Mouse (Mus musculus) midbrain, postnatal 0 days (tissue): ENCODE results near the gene Ubtf. TPM values are rescaled to one million over a fixed set of nuclear protein-coding genes. Genes with fewer than 3 reads are reported as not detected.

Experiments used
- ATAC-seq: fragments of 200-750 bp; cut with Nextera tagmentation; 2 replicates; pipeline ENCODE4 v1.8.0; 2017; ENCODE audit warnings: moderate number of reproducible peaks, mild to moderate bottlenecking, moderate TSS enrichment, moderate library complexity; ENCODE audit not compliant: low FRiP score
- DNase-seq: peaks from one replicate; pipeline ENCODE4 v3.0.0-alpha.2; 2015; ENCODE audit warnings: low spot score
- H3K27ac ChIP-seq: fragments of 300-500 bp; sonication (generic); 2 replicates; pipeline ENCODE4 v1.5.1; 2014; ENCODE audit warnings: low read depth, mild to moderate bottlenecking, low read length, mixed read lengths
- H3K27me3 ChIP-seq: fragments of 300-500 bp; sonication (generic); 2 replicates; pipeline ENCODE4 v1.6.1; 2014; ENCODE audit warnings: low read length, control low read depth, mixed read lengths; ENCODE audit not compliant: insufficient read depth
- H3K36me3 ChIP-seq: fragments of 300-500 bp; sonication (generic); 2 replicates; pipeline ENCODE4 v1.6.1; 2014; ENCODE audit warnings: low read length, control low read depth, mixed read lengths; ENCODE audit not compliant: insufficient read depth
- H3K4me1 ChIP-seq: fragments of 300-500 bp; sonication (generic); 2 replicates; pipeline ENCODE4 v1.6.1; 2014; ENCODE audit warnings: mild to moderate bottlenecking, control low read depth, antibody characterized with exemption, low read length, mixed read lengths; ENCODE audit not compliant: insufficient read depth
- H3K4me2 ChIP-seq: fragments of 300-500 bp; sonication (generic); 2 replicates; pipeline ENCODE4 v1.6.1; 2014; ENCODE audit warnings: low read depth, mild to moderate bottlenecking, low read length, mixed read lengths; ENCODE audit not compliant: poor library complexity, severe bottlenecking
- H3K4me3 ChIP-seq: fragments of 300-500 bp; sonication (generic); 2 replicates; pipeline ENCODE4 v1.5.1; 2014; ENCODE audit warnings: low read depth, mild to moderate bottlenecking, low read length, moderate library complexity
- H3K9ac ChIP-seq: fragments of 300-500 bp; sonication (generic); replicated peaks from 2 replicates; pipeline ENCODE4 v1.6.1; 2014; ENCODE audit warnings: mild to moderate bottlenecking, low read length, moderate library complexity, mixed read lengths; ENCODE audit not compliant: poor library complexity, severe bottlenecking
- H3K9me3 ChIP-seq: fragments of 300-500 bp; sonication (generic); 2 replicates; pipeline ENCODE4 v1.6.1; 2016; ENCODE audit warnings: low read length, control low read depth
- CTCF ChIP-seq: IDR thresholded peaks from 2 replicates; pipeline ENCODE4 v1.5.1; 2016; ENCODE audit warnings: antibody characterized with exemption, mild to moderate bottlenecking
- WGBS: fragments of 180-500 bp; shearing (Covaris S2); extraction: QIAGEN DNeasy Blood & Tissue Kit; methylation state at CpG from one replicate; pipeline ENCODE4 v1.1.7; 2014; 5-methylcytosine and 5-hydroxymethylcytosine counted together
- polyA plus RNA-seq: library from polyadenylated mRNA; unstranded; fragments of >200 nt; fragmentation: Nextera tagmentation; extraction: Ambion mirVana; gene quantifications from 2 replicates; pipeline ENCODE4 v1.2.1, GENCODE M21; 2015
- total RNA-seq: library from RNA; depleted of rRNA; stranded (reverse); fragments of >200 nt; gene quantifications from 2 replicates; pipeline ENCODE4 v1.2.3, GENCODE M21; 2014; rRNA removed

The Ubtf gene
- total and polyA plus RNA-seq, 2 experiments from 2014 or later, result 64.3 TPM

GRCm38 (mm10) chr11:102265816-102266215 is 53.7 kb downstream of the Ubtf start:
- Histone ChIP-seq H3K4me2 (no peak overlapping the region), H3K9me3 (no peaks in the 10 kb centered on the region), H3K4me1 (no peaks in the 10 kb centered on the region), H3K9ac (no peak overlapping the region), H3K4me3 (no peak overlapping the region), H3K36me3 (no peaks in the 10 kb centered on the region), H3K27me3 (no peaks in the 10 kb centered on the region), H3K27ac (no peak overlapping the region)
- peak; percentile 46 for DNase-seq
- TF ChIP-seq CTCF, result no peak
- ATAC-seq, result peak; percentile 27; the same call in 1 of the 2 replicates
- WGBS, result 62% methylated on average over 14 of the region's 14 CpGs

- TF ChIP-seq CTCF, result no peak
- Histone ChIP-seq H3K36me3 (no peaks in the 10 kb centered on the region), H3K4me2 (no peak overlapping the region), H3K27me3 (no peaks in the 10 kb centered on the region), H3K9ac (no peak overlapping the region), H3K4me1 (no peaks in the 10 kb centered on the region), H3K9me3 (no peaks in the 10 kb centered on the region), H3K4me3 (no peak overlapping the region), H3K27ac (no peak overlapping the region)
- DNase-seq (no peak), ATAC-seq (no peak)
- WGBS, result 92% methylated on average over 7 of the region's 7 CpGs
These were observed 56.3 kb downstream of the Ubtf start for GRCm38 (mm10) chr11:102263211-102263610.

- Histone ChIP-seq H3K9me3 (no peaks in the 10 kb centered on the region), H3K4me3 (no peak overlapping the region), H3K36me3 (no peaks in the 10 kb centered on the region), H3K4me2 (no peak overlapping the region), H3K27me3 (no peaks in the 10 kb centered on the region), H3K4me1 (no peaks in the 10 kb centered on the region), H3K27ac (no peak overlapping the region), H3K9ac (no peak overlapping the region)
- 93% methylated on average over 3 of the region's 3 CpGs for WGBS
- TF ChIP-seq CTCF, result peak; percentile 27
- DNase-seq (no peak), ATAC-seq (no peak)
These were observed 61.0 kb downstream of the Ubtf start for GRCm38 (mm10) chr11:102258521-102258920.

GRCm38 (mm10) chr11:102258095-102258494 is 61.4 kb downstream of the Ubtf start:
- Histone ChIP-seq H3K4me3 (no peak overlapping the region), H3K4me2 (no peak overlapping the region), H3K36me3 (no peaks in the 10 kb centered on the region), H3K27ac (no peak overlapping the region), H3K9me3 (no peaks in the 10 kb centered on the region), H3K9ac (no peak overlapping the region), H3K4me1 (no peaks in the 10 kb centered on the region), H3K27me3 (no peaks in the 10 kb centered on the region)
- no peak for TF ChIP-seq CTCF
- ATAC-seq (no peak), DNase-seq (no peak)
- WGBS, result 79% methylated on average over 6 of the region's 6 CpGs

- ATAC-seq (no peak), DNase-seq (peak; percentile 19)
- Histone ChIP-seq H3K4me3 (no peak overlapping the region), H3K4me1 (no peaks in the 10 kb centered on the region), H3K27me3 (no peaks in the 10 kb centered on the region), H3K27ac (no peak overlapping the region), H3K9me3 (no peaks in the 10 kb centered on the region), H3K4me2 (no peak overlapping the region), H3K36me3 (no peaks in the 10 kb centered on the region), H3K9ac (no peak overlapping the region)
- 25% methylated on average over 9 of the region's 9 CpGs for WGBS
- peak; percentile 56 for TF ChIP-seq CTCF
These were observed 62.0 kb downstream of the Ubtf start for GRCm38 (mm10) chr11:102257514-102257913.

Other genes starting within 250 kb of the Ubtf start
- 59.1 and 68.4 TPM in 2 replicates for gene Mpp2, start 231.2 kb downstream of the Ubtf start, total RNA-seq
- gene Mpp2, start 231.2 kb downstream of the Ubtf start, polyA plus RNA-seq, result 33.9 and 40.7 TPM in 2 replicates
- gene Ppy, start 218.4 kb downstream of the Ubtf start, total RNA-seq, result not detected in 2 replicates
- not detected in 2 replicates for gene Ppy, start 218.4 kb downstream of the Ubtf start, polyA plus RNA-seq
- not detected in 2 replicates for gene Pyy, start 211.9 kb downstream of the Ubtf start, total RNA-seq
- not detected in 2 replicates for gene Pyy, start 211.9 kb downstream of the Ubtf start, polyA plus RNA-seq
- 0.14 and 0.16 TPM in 2 replicates for gene Nags, start 174.2 kb downstream of the Ubtf start, total RNA-seq
- gene Nags, start 174.2 kb downstream of the Ubtf start, polyA plus RNA-seq, result 0.09 and 0.11 TPM in 2 replicates
- 35.2 and 41.1 TPM in 2 replicates for gene Tmem101, start 163.3 kb downstream of the Ubtf start, total RNA-seq
- 42.4 and 44.4 TPM in 2 replicates for gene Tmem101, start 163.3 kb downstream of the Ubtf start, polyA plus RNA-seq
- 77.7 and 86.2 TPM in 2 replicates for gene Lsm12, start 134.4 kb downstream of the Ubtf start, total RNA-seq
- 130 and 147 TPM in 2 replicates for gene Lsm12, start 134.4 kb downstream of the Ubtf start, polyA plus RNA-seq
- 43.1 and 68.5 TPM in 2 replicates for gene G6pc3, start 130.1 kb downstream of the Ubtf start, total RNA-seq
- gene G6pc3, start 130.1 kb downstream of the Ubtf start, polyA plus RNA-seq, result 42.0 and 48.7 TPM in 2 replicates
- gene Hdac5, start 89.6 kb downstream of the Ubtf start, total RNA-seq, result 183 and 263 TPM in 2 replicates
- 61.9 and 65.9 TPM in 2 replicates for gene Hdac5, start 89.6 kb downstream of the Ubtf start, polyA plus RNA-seq
- 2.1 TPM in 2 replicates for gene BC030867, start 70.9 kb downstream of the Ubtf start, total RNA-seq
- 0.53 and 0.60 TPM in 2 replicates for gene BC030867, start 70.9 kb downstream of the Ubtf start, polyA plus RNA-seq
- gene Asb16, start 51.0 kb downstream of the Ubtf start, total RNA-seq, result 2.3 and 2.5 TPM in 2 replicates
- 0.28 and 0.32 TPM in 2 replicates for gene Asb16, start 51.0 kb downstream of the Ubtf start, polyA plus RNA-seq
- 80.5 and 90.8 TPM in 2 replicates for gene Tmub2, start 34.8 kb downstream of the Ubtf start, total RNA-seq
- 65.4 and 73.9 TPM in 2 replicates for gene Tmub2, start 34.8 kb downstream of the Ubtf start, polyA plus RNA-seq
- 166 and 169 TPM in 2 replicates for gene Atxn7l3, start 23.1 kb downstream of the Ubtf start, total RNA-seq
- gene Atxn7l3, start 23.1 kb downstream of the Ubtf start, polyA plus RNA-seq, result 25.4 and 26.5 TPM in 2 replicates
- 0.33 and 1.1 TPM in 2 replicates for gene Slc4a1, start 46.5 kb upstream of the Ubtf start, total RNA-seq
- gene Slc4a1, start 46.5 kb upstream of the Ubtf start, polyA plus RNA-seq, result 0.27 and 0.42 TPM in 2 replicates
- 379 and 397 TPM in 2 replicates for gene Rundc3a, start 73.7 kb upstream of the Ubtf start, total RNA-seq
- 127 and 133 TPM in 2 replicates for gene Rundc3a, start 73.7 kb upstream of the Ubtf start, polyA plus RNA-seq
- 139 and 176 TPM in 2 replicates for gene Slc25a39, start 88.2 kb upstream of the Ubtf start, total RNA-seq
- 132 and 148 TPM in 2 replicates for gene Slc25a39, start 88.2 kb upstream of the Ubtf start, polyA plus RNA-seq
- gene Grn, start 110.6 kb upstream of the Ubtf start, total RNA-seq, result 74.2 and 78.0 TPM in 2 replicates
- 90.4 and 91.7 TPM in 2 replicates for gene Grn, start 110.6 kb upstream of the Ubtf start, polyA plus RNA-seq
- 584 and 605 TPM in 2 replicates for gene Fam171a2, start 127.9 kb upstream of the Ubtf start, total RNA-seq
- 22.5 and 25.4 TPM in 2 replicates for gene Fam171a2, start 127.9 kb upstream of the Ubtf start, polyA plus RNA-seq
- gene Itga2b, start 150.4 kb upstream of the Ubtf start, total RNA-seq, result 2.6 and 4.7 TPM in 2 replicates
- gene Itga2b, start 150.4 kb upstream of the Ubtf start, polyA plus RNA-seq, result 15.4 and 15.5 TPM in 2 replicates
- gene Gpatch8, start 236.7 kb upstream of the Ubtf start, total RNA-seq, result 24.8 and 33.4 TPM in 2 replicates
- 35.8 and 53.3 TPM in 2 replicates for gene Gpatch8, start 236.7 kb upstream of the Ubtf start, polyA plus RNA-seq